Mouse (Mus musculus) CH12.LX (cell line): ENCODE results near the gene Abtb1. TPM values are rescaled to one million over a fixed set of nuclear protein-coding genes. Genes with fewer than 3 reads are reported as not detected.

ENCODE experiments used
- DNase-seq: peaks from one replicate; pipeline ENCODE4 v3.0.0-alpha.2; 2013; ENCODE audit errors: extremely low read depth
- H3K27ac ChIP-seq: 2 replicates; pipeline ENCODE4 v1.5.1; 2012; ENCODE audit warnings: low read depth, mild to moderate bottlenecking, control low read depth, moderate library complexity; ENCODE audit not compliant: insufficient read depth
- H3K27me3 ChIP-seq: replicated peaks from 2 replicates; pipeline ENCODE3; 2012; ENCODE audit warnings: inconsistent platforms
- H3K36me3 ChIP-seq, 2 experiments: replicated peaks in 1 of 2; 2 replicates each; pipeline versions ENCODE3 to v1.6.1; 2012; ENCODE audit warnings: inconsistent platforms in 1 of 2, low read length in 1 of 2, mild to moderate bottlenecking in 1 of 2, mixed read lengths in 1 of 2, moderate library complexity in 1 of 2; ENCODE audit not compliant: control insufficient read depth in 1 of 2, insufficient read depth in 1 of 2
- H3K4me1 ChIP-seq, 2 experiments: 2 replicates each; pipeline ENCODE4 v1.6.1; 2012; ENCODE audit warnings: inconsistent platforms in 1 of 2, moderate library complexity in 1 of 2; ENCODE audit not compliant: insufficient read depth in 2 of 2, control insufficient read depth in 1 of 2
- H3K4me2 ChIP-seq: 2 replicates; pipeline ENCODE4 v1.6.1; 2012; ENCODE audit warnings: low read depth, mild to moderate bottlenecking, control low read depth; ENCODE audit not compliant: poor library complexity, insufficient read depth, severe bottlenecking
- H3K4me3 ChIP-seq, 3 experiments: fragments of 150-350 bp in 1 of 3; sonication (generic) in 1 of 3; replicated peaks in 1 of 3; 2 replicates each; pipeline versions ENCODE3 to v1.5.1; 2011 to 2012; ENCODE audit warnings: low read depth in 2 of 3, low read length in 2 of 3, mild to moderate bottlenecking in 2 of 3, moderate library complexity in 2 of 3, control low read depth in 1 of 3, improper control_type of control experiment in 1 of 3, inconsistent platforms in 1 of 3, mixed read lengths in 1 of 3; ENCODE audit not compliant: poor library complexity in 1 of 3
- H3K79me2 ChIP-seq: replicated peaks from 2 replicates; pipeline ENCODE4 v1.6.1; 2012; ENCODE audit warnings: mild to moderate bottlenecking, moderate library complexity; ENCODE audit not compliant: control insufficient read depth, poor library complexity, insufficient read depth, severe bottlenecking; ENCODE audit errors: extremely low read depth
- H3K9ac ChIP-seq: 2 replicates; pipeline ENCODE4 v1.6.1; 2012; ENCODE audit warnings: low read depth, mild to moderate bottlenecking, control low read depth, moderate library complexity; ENCODE audit not compliant: insufficient read depth
- H3K9me3 ChIP-seq: replicated peaks from 2 replicates; pipeline ENCODE3; 2012; ENCODE audit warnings: low read length, inconsistent platforms, mixed read lengths
- BHLHE40 ChIP-seq: IDR thresholded peaks from 2 replicates; pipeline ENCODE4 v1.6.1; 2011; ENCODE audit warnings: mild to moderate bottlenecking, low read depth, low read length, improper control_type of control experiment
- CTCF ChIP-seq, 2 experiments: IDR thresholded peaks in 1 of 2; conservative IDR thresholded peaks in 1 of 2; 2 replicates each; pipeline ENCODE4 v1.5.1; 2011 to 2012; ENCODE audit warnings: low read depth in 2 of 2, low read length in 2 of 2, improper control_type of control experiment in 1 of 2, inconsistent platforms in 1 of 2, mild to moderate bottlenecking in 1 of 2, moderate library complexity in 1 of 2
- E2F4 ChIP-seq: IDR thresholded peaks from 2 replicates; pipeline ENCODE4 v1.6.1; 2011; ENCODE audit warnings: low read depth, low read length, improper control_type of control experiment; ENCODE audit not compliant: insufficient replicate concordance
- ETS1 ChIP-seq: conservative IDR thresholded peaks from 2 replicates; pipeline ENCODE4 v1.6.1; 2012; ENCODE audit warnings: low read depth, mild to moderate bottlenecking, inconsistent platforms, low read length, improper control_type of control experiment, moderate library complexity
- GABPA ChIP-seq: IDR thresholded peaks from 2 replicates; pipeline ENCODE4 v1.6.1; 2012; ENCODE audit warnings: low read depth, low read length, improper control_type of control experiment, inconsistent platforms; ENCODE audit not compliant: insufficient replicate concordance
- IRF4 ChIP-seq: IDR thresholded peaks from 2 replicates; pipeline ENCODE4 v1.6.1; 2014; ENCODE audit warnings: low read depth, mild to moderate bottlenecking, inconsistent platforms, low read length, improper control_type of control experiment
- JUN ChIP-seq: IDR thresholded peaks from 2 replicates; pipeline ENCODE4 v1.6.1; 2011; ENCODE audit warnings: low read depth, mild to moderate bottlenecking, low read length, improper control_type of control experiment, moderate library complexity; ENCODE audit not compliant: insufficient read depth
- KAT2A ChIP-seq: IDR thresholded peaks from 2 replicates; pipeline ENCODE4 v1.6.1; 2012; ENCODE audit warnings: low read length, improper control_type of control experiment, inconsistent platforms; ENCODE audit not compliant: insufficient replicate concordance
- MAX ChIP-seq: IDR thresholded peaks from 2 replicates; pipeline ENCODE4 v1.6.1; 2011; ENCODE audit warnings: low read length, improper control_type of control experiment
- MYC ChIP-seq: IDR thresholded peaks from 2 replicates; pipeline ENCODE4 v1.6.1; 2011; ENCODE audit warnings: low read depth, mild to moderate bottlenecking, improper control_type of control experiment, low read length
- NELFE ChIP-seq: IDR thresholded peaks from 2 replicates; pipeline ENCODE4 v1.6.1; 2011; ENCODE audit warnings: low read depth, low read length, improper control_type of control experiment
- PAX5 ChIP-seq: IDR thresholded peaks from 2 replicates; pipeline ENCODE4 v1.6.1; 2012; ENCODE audit warnings: low read length, inconsistent platforms, mixed read lengths
- POLR2AphosphoS2 ChIP-seq: IDR thresholded peaks from 2 replicates; pipeline ENCODE4 v1.6.1; 2011; ENCODE audit warnings: low read depth, low read length, improper control_type of control experiment
- SIN3A ChIP-seq: IDR thresholded peaks from 2 replicates; pipeline ENCODE4 v1.6.1; 2012; ENCODE audit warnings: low read length, improper control_type of control experiment, inconsistent platforms
- SMC3 ChIP-seq: IDR thresholded peaks from 2 replicates; pipeline ENCODE4 v1.6.1; 2011; ENCODE audit warnings: low read depth, low read length, improper control_type of control experiment
- TCF12 ChIP-seq: IDR thresholded peaks from 2 replicates; pipeline ENCODE4 v1.6.1; 2014; ENCODE audit warnings: low read depth, mild to moderate bottlenecking, inconsistent platforms, low read length, improper control_type of control experiment
- UBTF ChIP-seq: IDR thresholded peaks from 2 replicates; pipeline ENCODE4 v1.6.1; 2012; ENCODE audit warnings: low read depth, mild to moderate bottlenecking, inconsistent platforms, low read length, improper control_type of control experiment, moderate library complexity
- ZNF384 ChIP-seq: IDR thresholded peaks from 2 replicates; pipeline ENCODE4 v1.6.1; 2012; ENCODE audit warnings: low read depth, low read length, improper control_type of control experiment, inconsistent platforms
- dilution Hi-C: fragments of 300-500 bp; cut with MboI; formaldehyde crosslinking; loops from 2 replicates; pipeline ENCODE4 v1.14.3; 2020; ENCODE audit warnings: low sequenced_read_pairs; ENCODE audit not compliant: extremely low pct_unique_long_range_greater_than_20kb, extremely low pct_ligation_motif_present
- in situ Hi-C: fragments of 300-500 bp; cut with MboI; formaldehyde crosslinking; loops from 3 replicates; pipeline ENCODE4 v1.14.3; 2019; ENCODE audit warnings: low sequenced_read_pairs, low pct_ligation_motif_present, low pct_unique_long_range_greater_than_20kb, mixed read lengths
- polyA plus RNA-seq: library from polyadenylated mRNA; unstranded; fragments of >175 nt; gene quantifications from 2 replicates; pipeline ENCODE4 v1.2.1, GENCODE M21; 2012; ENCODE audit warnings: low read depth; ENCODE audit not compliant: insufficient read length
- total RNA-seq, 2 experiments: library from RNA; depleted of rRNA; stranded (reverse); fragments of 300-350 nt in 1 of 2; fragments of >200 nt in 1 of 2; gene quantifications; 2 replicates each; pipeline ENCODE4 v1.2.3; 2012 to 2014

The Abtb1 gene
- total and polyA plus RNA-seq, 3 experiments = 13.0 to 20.8 (median 18.4) TPM

DNA sequence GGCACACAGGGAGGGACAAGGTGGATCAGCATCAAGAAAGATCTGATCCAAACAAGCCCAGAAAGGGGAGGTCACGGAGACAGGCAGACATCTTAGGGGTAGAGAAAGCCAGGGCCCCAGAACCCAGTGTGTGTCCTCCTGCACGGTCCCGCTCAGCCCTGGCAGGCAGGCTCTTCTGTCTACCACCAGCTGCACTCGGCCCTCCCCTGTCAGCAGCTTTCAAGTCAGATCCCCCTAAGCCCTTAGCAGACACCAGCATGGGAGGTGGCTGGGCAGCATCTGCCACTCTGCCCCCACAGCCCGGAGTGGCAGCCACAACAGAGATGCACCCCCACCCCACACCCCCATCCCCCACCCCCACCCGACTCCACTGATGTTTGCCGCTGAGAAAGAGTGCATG, 31.0 kb upstream of the Abtb1 start:
- no peak overlapping the region for H3K27ac ChIP-seq
- peaks cover 6% of the 10 kb centered on the region for H3K9me3 ChIP-seq
- no peak overlapping the region for H3K4me2 ChIP-seq
- in situ Hi-C loops (no loop called here), dilution Hi-C loops (no loop called here)
- no peak for DNase-seq
- peaks cover 0 to 2% of the 10 kb centered on the region in 2 experiments for H3K36me3 ChIP-seq
- no peak overlapping the region for H3K4me3 ChIP-seq
- no peak overlapping the region for H3K9ac ChIP-seq
- TF ChIP-seq UBTF = no peak
- no peak for TF ChIP-seq PAX5
- no peak for TF ChIP-seq CTCF (conservative IDR thresholded peaks at IDR 0.05 in 1 of 2, IDR thresholded peaks at IDR 0.05 in 1 of 2; ENCODE audit: low read depth in 2 of 2, low read length in 2 of 2)
- no peak for TF ChIP-seq ETS1
- no peak for TF ChIP-seq BHLHE40
- no peak for TF ChIP-seq JUN
- TF ChIP-seq SMC3 = no peak
- TF ChIP-seq, all 38 proteins: peak for 0
- Histone ChIP-seq H3K79me2 (no peaks in the 10 kb centered on the region), H3K27me3 (no peaks in the 10 kb centered on the region), H3K4me1 (peaks cover 12 to 15% of the 10 kb centered on the region in 2 experiments)

DNA sequence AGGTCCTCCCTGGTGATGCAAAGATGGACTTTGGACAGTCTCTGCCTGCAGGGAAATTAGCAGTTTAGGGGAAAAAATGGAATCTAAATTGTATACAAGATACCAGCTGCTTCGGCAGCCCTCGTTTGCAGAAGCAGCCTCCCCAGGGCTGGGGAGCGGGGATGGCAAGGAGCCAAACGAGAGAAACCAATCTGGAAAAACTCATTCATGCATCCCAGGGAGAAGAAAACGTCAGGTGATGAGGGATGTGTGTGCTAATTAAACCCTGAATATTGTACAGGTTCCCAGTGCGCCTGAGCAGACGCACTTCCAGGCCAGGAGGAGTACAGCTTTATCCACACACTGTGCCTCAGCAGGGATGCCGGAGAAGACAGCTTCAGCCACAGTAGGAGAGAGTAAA, 29.8 kb upstream of the Abtb1 start:
- dilution Hi-C loops = no loop called here
- H3K27me3 ChIP-seq = peaks cover 6% of the 10 kb centered on the region

DNA sequence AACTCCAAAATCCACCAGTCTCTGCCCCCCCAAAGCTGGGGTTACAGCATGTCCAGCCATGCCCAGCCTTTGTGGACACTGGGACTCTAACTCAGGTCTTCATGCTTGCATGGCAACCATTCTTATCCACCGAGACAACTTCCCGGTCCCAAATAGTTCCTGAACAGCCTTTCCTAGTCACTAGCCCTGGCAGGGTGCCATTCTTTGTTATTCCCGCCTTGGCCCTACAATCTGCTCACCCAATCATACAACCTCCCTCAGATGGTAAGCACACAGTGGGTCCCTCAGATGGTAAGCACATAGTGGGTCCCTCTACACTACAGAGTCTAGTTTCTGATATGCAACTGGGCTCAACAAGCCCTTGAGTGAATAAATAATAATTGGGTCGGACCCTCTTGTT, 28.8 kb upstream of the Abtb1 start:
- TF ChIP-seq IRF4 (no peak), SIN3A (no peak), GABPA (no peak), NELFE (no peak), MYC (no peak), KAT2A (no peak), POLR2AphosphoS2 (no peak), ETS1 (no peak), JUN (no peak), MAX (no peak), E2F4 (no peak), TCF12 (no peak)
- no peak overlapping the region for H3K9ac ChIP-seq
- H3K4me1 ChIP-seq = peaks cover 12 to 15% of the 10 kb centered on the region in 2 experiments
- no peak overlapping the region for H3K27ac ChIP-seq
- H3K27me3 ChIP-seq = peaks cover 8% of the 10 kb centered on the region
- H3K9me3 ChIP-seq = peaks cover 5% of the 10 kb centered on the region
- DNase-seq = no peak
- H3K4me3 ChIP-seq = no peak overlapping the region
- no peaks in the 10 kb centered on the region for H3K79me2 ChIP-seq
- peaks cover 0 to 2% of the 10 kb centered on the region in 2 experiments for H3K36me3 ChIP-seq
- no peak overlapping the region for H3K4me2 ChIP-seq
- dilution Hi-C loops = no loop called here
- in situ Hi-C loops = no loop called here

More for the DNA sequence above, 29.8 kb upstream of the Abtb1 start:
- Histone ChIP-seq H3K4me3 (no peak overlapping the region), H3K9me3 (peaks cover 6% of the 10 kb centered on the region), H3K79me2 (no peaks in the 10 kb centered on the region), H3K4me2 (no peak overlapping the region), H3K4me1 (peaks cover 12 to 15% of the 10 kb centered on the region in 2 experiments), H3K9ac (no peak overlapping the region), H3K27ac (no peak overlapping the region), H3K36me3 (peaks cover 0 to 2% of the 10 kb centered on the region in 2 experiments)
- in situ Hi-C loops = no loop called here
- no peak for TF ChIP-seq ZNF384
- TF ChIP-seq E2F4 = no peak
- no peak for DNase-seq
